Mouse (Mus musculus) thymus, postnatal 0 days (tissue): ENCODE measurements at regions not wholly inside any gene's neighbourhood (a gene's known extent, or its start where the extent isn't known, plus 50 kb on each side); places are given as distances from the start of the nearest gene placed in this dataset.

Experiments
- DNase-seq: peaks from one replicate; pipeline ENCODE4 v3.0.0-alpha.2; 2015; ENCODE audit warnings: low spot score

- DNase-seq, result no peak
Observed at GRCm38 (mm10) chr6:93149956-93150355, 206.7 kb upstream of the Adamts9 start.

GRCm38 (mm10) chr6:93140331-93140731 is 197.0 kb upstream of the Adamts9 start:
- no peak for DNase-seq

- DNase-seq, result no peak
Observed at GRCm38 (mm10) chr6:93133940-93134339, 190.6 kb upstream of the Adamts9 start.

GRCm38 (mm10) chr6:93130946-93131685 is 187.8 kb upstream of the Adamts9 start:
- no peak for DNase-seq

GRCm38 (mm10) chr6:93119482-93119881 is 176.2 kb upstream of the Adamts9 start:
- DNase-seq, result no peak

GRCm38 (mm10) chr6:93113361-93113760 is 170.1 kb upstream of the Adamts9 start:
- DNase-seq, result no peak

GRCm38 (mm10) chr6:93094730-93095360 is 151.6 kb upstream of the Adamts9 start:
- DNase-seq, result no peak

- DNase-seq, result no peak
Observed at GRCm38 (mm10) chr6:93093770-93094169, 150.5 kb upstream of the Adamts9 start.

GRCm38 (mm10) chr6:93087329-93087728 is 144.0 kb upstream of the Adamts9 start:
- DNase-seq, result no peak

- DNase-seq, result no peak
Observed at GRCm38 (mm10) chr6:93084286-93084685, 141.0 kb upstream of the Adamts9 start.

GRCm38 (mm10) chr6:93083716-93084115 is 140.4 kb upstream of the Adamts9 start:
- DNase-seq, result no peak

GRCm38 (mm10) chr6:93082205-93082604 is 138.9 kb upstream of the Adamts9 start:
- DNase-seq, result no peak

- DNase-seq, result no peak
Observed at GRCm38 (mm10) chr6:93076681-93077080, 133.4 kb upstream of the Adamts9 start.

GRCm38 (mm10) chr6:93075867-93076266 is 132.6 kb upstream of the Adamts9 start:
- no peak for DNase-seq

GRCm38 (mm10) chr6:93075011-93075410 is 131.7 kb upstream of the Adamts9 start:
- no peak for DNase-seq

- no peak for DNase-seq
Observed at GRCm38 (mm10) chr6:93070916-93071315, 127.6 kb upstream of the Adamts9 start.

GRCm38 (mm10) chr6:93067808-93068207 is 124.5 kb upstream of the Adamts9 start:
- no peak for DNase-seq

- no peak for DNase-seq
Observed at GRCm38 (mm10) chr6:93066553-93067376, 123.5 kb upstream of the Adamts9 start.

- DNase-seq, result no peak
Observed at GRCm38 (mm10) chr6:93065917-93066552, 122.7 kb upstream of the Adamts9 start.

- DNase-seq, result no peak
Observed at GRCm38 (mm10) chr6:93065366-93065765, 122.1 kb upstream of the Adamts9 start.

GRCm38 (mm10) chr6:93064366-93064765 is 121.1 kb upstream of the Adamts9 start:
- DNase-seq, result no peak

GRCm38 (mm10) chr6:93061741-93062140 is 118.4 kb upstream of the Adamts9 start:
- DNase-seq, result no peak
